Mouse (Mus musculus): Measurements from ENCODE around the gene Thoc2. TPM values are rescaled to one million over a fixed set of nuclear protein-coding genes. Genes with fewer than 3 reads are reported as not detected.
"Not testable (repeated sequence)": the region's sequence is repeated elsewhere in the genome, so short reads cannot be mapped to it uniquely, and the experiment has no call there.

The Thoc2 gene
- 44.7 and 55.3 TPM in 2 replicates for polyA plus RNA-seq (2015; fragmentation: Nextera tagmentation; extraction: Ambion mirVana)

GRCm38 (mm10) chrX:41920574-41920973 is at the start of gene Thoc2:
Gene Thoc2 (minus strand): TSS chrX:41920674.
- WGBS, result 73% methylated on average over 1 of the region's 1 CpGs
- Histone ChIP-seq H3K9me3 (replicated peaks; ENCODE audit: control insufficient read depth, low read length) (no peaks in the 10 kb centered on the region), H3K4me3 (ENCODE audit: low read length) (no peak within 1 kb of the TSS), H3K9ac (ENCODE audit: low read length) (no peak within 1 kb of the TSS), H3K36me3 (ENCODE audit: control insufficient read depth, insufficient read depth) (no peaks in the 10 kb centered on the region), H3K4me1 (ENCODE audit: control insufficient read depth, insufficient read depth, low read length) (no peaks in the 10 kb centered on the region), H3K27ac (ENCODE audit: low read length) (no peak within 1 kb of the TSS), H3K4me2 (ENCODE audit: low read depth, low read length) (no peak within 1 kb of the TSS), H3K27me3 (ENCODE audit: control insufficient read depth, insufficient read depth, low read length) (no peaks in the 10 kb centered on the region)
- no peak for ATAC-seq (replicated peaks; ENCODE audit: extremely low read depth, insufficient read depth, low FRiP score)

- Histone ChIP-seq H3K4me1 (ENCODE audit: control insufficient read depth, insufficient read depth, low read length) (no peaks in the 10 kb centered on the region), H3K36me3 (ENCODE audit: control insufficient read depth, insufficient read depth) (no peaks in the 10 kb centered on the region), H3K9me3 (replicated peaks; ENCODE audit: control insufficient read depth, low read length) (no peaks in the 10 kb centered on the region), H3K9ac (ENCODE audit: low read length) (no peak overlapping the region), H3K4me2 (ENCODE audit: low read depth, low read length) (no peak overlapping the region), H3K27me3 (ENCODE audit: control insufficient read depth, insufficient read depth, low read length) (no peaks in the 10 kb centered on the region), H3K4me3 (ENCODE audit: low read length) (no peak overlapping the region), H3K27ac (ENCODE audit: low read length) (no peak overlapping the region)
- ATAC-seq (replicated peaks; ENCODE audit: extremely low read depth, insufficient read depth, low FRiP score), result no peak
- 83% methylated on average over 2 of the region's 2 CpGs for WGBS
These were observed 49.6 kb upstream of the Thoc2 start for GRCm38 (mm10) chrX:41970096-41970495.

GRCm38 (mm10) chrX:41969341-41969740 is 48.9 kb upstream of the Thoc2 start:
- Histone ChIP-seq H3K4me2 (ENCODE audit: low read depth, low read length) (no peak overlapping the region), H3K4me3 (ENCODE audit: low read length) (no peak overlapping the region), H3K36me3 (ENCODE audit: control insufficient read depth, insufficient read depth) (no peaks in the 10 kb centered on the region), H3K9ac (ENCODE audit: low read length) (no peak overlapping the region), H3K4me1 (ENCODE audit: control insufficient read depth, insufficient read depth, low read length) (no peaks in the 10 kb centered on the region), H3K9me3 (replicated peaks; ENCODE audit: control insufficient read depth, low read length) (no peaks in the 10 kb centered on the region), H3K27ac (ENCODE audit: low read length) (no peak overlapping the region), H3K27me3 (ENCODE audit: control insufficient read depth, insufficient read depth, low read length) (no peaks in the 10 kb centered on the region)
- no peak for ATAC-seq (replicated peaks; ENCODE audit: extremely low read depth, insufficient read depth, low FRiP score)
- 82% methylated on average over 4 of the region's 4 CpGs for WGBS

- H3K4me1 ChIP-seq (ENCODE audit: control insufficient read depth, insufficient read depth, low read length), result no peaks in the 10 kb centered on the region
- no peak overlapping the region for H3K9ac ChIP-seq (ENCODE audit: low read length)
- no peaks in the 10 kb centered on the region for H3K36me3 ChIP-seq (ENCODE audit: control insufficient read depth, insufficient read depth)
- H3K27ac ChIP-seq (ENCODE audit: low read length), result no peak overlapping the region
- no peaks in the 10 kb centered on the region for H3K27me3 ChIP-seq (ENCODE audit: control insufficient read depth, insufficient read depth, low read length)
- no peak overlapping the region for H3K4me2 ChIP-seq (ENCODE audit: low read depth, low read length)
- ATAC-seq (replicated peaks; ENCODE audit: extremely low read depth, insufficient read depth, low FRiP score), result no peak
- no peak overlapping the region for H3K4me3 ChIP-seq (ENCODE audit: low read length)
- 51% methylated on average over 4 of the region's 4 CpGs for WGBS
- H3K9me3 ChIP-seq (replicated peaks; ENCODE audit: control insufficient read depth, low read length), result no peaks in the 10 kb centered on the region; the same call in 1 of the 2 replicates
These were observed 36.7 kb upstream of the Thoc2 start for GRCm38 (mm10) chrX:41957161-41957560.

GRCm38 (mm10) chrX:41941840-41942239 is 21.4 kb upstream of the Thoc2 start:
- H3K4me3 ChIP-seq (ENCODE audit: low read length), result no peak overlapping the region
- no peak overlapping the region for H3K27ac ChIP-seq (ENCODE audit: low read length)
- no peak overlapping the region for H3K4me2 ChIP-seq (ENCODE audit: low read depth, low read length)
- no peaks in the 10 kb centered on the region for H3K4me1 ChIP-seq (ENCODE audit: control insufficient read depth, insufficient read depth, low read length)
- no peaks in the 10 kb centered on the region for H3K9me3 ChIP-seq (replicated peaks; ENCODE audit: control insufficient read depth, low read length)
- H3K36me3 ChIP-seq (ENCODE audit: control insufficient read depth, insufficient read depth), result no peaks in the 10 kb centered on the region
- WGBS, result 79% methylated on average over 5 of the region's 5 CpGs
- ATAC-seq (replicated peaks; ENCODE audit: extremely low read depth, insufficient read depth, low FRiP score), result no peak
- H3K27me3 ChIP-seq (ENCODE audit: control insufficient read depth, insufficient read depth, low read length), result no peaks in the 10 kb centered on the region
- H3K9ac ChIP-seq (ENCODE audit: low read length), result no peak overlapping the region

GRCm38 (mm10) chrX:41931821-41932220 is 11.3 kb upstream of the Thoc2 start:
- H3K4me3 ChIP-seq (ENCODE audit: low read length); H3K9ac ChIP-seq (ENCODE audit: low read length); ATAC-seq (replicated peaks; ENCODE audit: extremely low read depth, insufficient read depth, low FRiP score); H3K27ac ChIP-seq (ENCODE audit: low read length); H3K36me3 ChIP-seq (ENCODE audit: control insufficient read depth, insufficient read depth); H3K9me3 ChIP-seq (replicated peaks; ENCODE audit: control insufficient read depth, low read length); H3K4me2 ChIP-seq (ENCODE audit: low read depth, low read length); H3K4me1 ChIP-seq (ENCODE audit: control insufficient read depth, insufficient read depth, low read length); H3K27me3 ChIP-seq (ENCODE audit: control insufficient read depth, insufficient read depth, low read length): not testable (repeated sequence)
- 48% methylated on average over 6 of the region's 6 CpGs for WGBS

GRCm38 (mm10) chrX:41924708-41925107 is 4.2 kb upstream of the Thoc2 start:
- no peaks in the 10 kb centered on the region for H3K9me3 ChIP-seq (replicated peaks; ENCODE audit: control insufficient read depth, low read length)
- no peak overlapping the region for H3K27ac ChIP-seq (ENCODE audit: low read length)
- H3K4me3 ChIP-seq (ENCODE audit: low read length), result no peak overlapping the region
- no peaks in the 10 kb centered on the region for H3K4me1 ChIP-seq (ENCODE audit: control insufficient read depth, insufficient read depth, low read length)
- no peak overlapping the region for H3K4me2 ChIP-seq (ENCODE audit: low read depth, low read length)
- no peak for ATAC-seq (replicated peaks; ENCODE audit: extremely low read depth, insufficient read depth, low FRiP score)
- no peaks in the 10 kb centered on the region for H3K36me3 ChIP-seq (ENCODE audit: control insufficient read depth, insufficient read depth)
- H3K9ac ChIP-seq (ENCODE audit: low read length), result no peak overlapping the region
- 37% methylated on average over 5 of the region's 5 CpGs for WGBS
- H3K27me3 ChIP-seq (ENCODE audit: control insufficient read depth, insufficient read depth, low read length), result no peaks in the 10 kb centered on the region

GRCm38 (mm10) chrX:41912061-41912401 is 8.4 kb downstream of the Thoc2 start:
- 39% methylated on average over 10 of the region's 10 CpGs for WGBS
- Histone ChIP-seq H3K9me3 (replicated peaks; ENCODE audit: control insufficient read depth, low read length) (no peaks in the 10 kb centered on the region), H3K36me3 (ENCODE audit: control insufficient read depth, insufficient read depth) (no peaks in the 10 kb centered on the region), H3K4me1 (ENCODE audit: control insufficient read depth, insufficient read depth, low read length) (peaks cover 3% of the 10 kb centered on the region; the same call in 1 of the 2 replicates), H3K4me2 (ENCODE audit: low read depth, low read length) (peak overlapping the region; percentile 50), H3K4me3 (ENCODE audit: low read length) (peak overlapping the region; percentile 76), H3K27ac (ENCODE audit: low read length) (peak overlapping the region; percentile 68), H3K9ac (ENCODE audit: low read length) (peak overlapping the region; percentile 80), H3K27me3 (ENCODE audit: control insufficient read depth, insufficient read depth, low read length) (no peaks in the 10 kb centered on the region)
- ATAC-seq (replicated peaks; ENCODE audit: extremely low read depth, insufficient read depth, low FRiP score), result no peak

GRCm38 (mm10) chrX:41911390-41912060 is 8.9 kb downstream of the Thoc2 start:
- H3K27ac ChIP-seq (ENCODE audit: low read length), result peak overlapping the region; percentile 87
- peak overlapping the region; percentile 67 for H3K4me2 ChIP-seq (ENCODE audit: low read depth, low read length)
- H3K9me3 ChIP-seq (replicated peaks; ENCODE audit: control insufficient read depth, low read length), result no peaks in the 10 kb centered on the region
- 8% methylated on average over 57 of the region's 59 CpGs for WGBS
- H3K4me1 ChIP-seq (ENCODE audit: control insufficient read depth, insufficient read depth, low read length), result peaks cover 3% of the 10 kb centered on the region
- H3K9ac ChIP-seq (ENCODE audit: low read length), result peak overlapping the region; percentile 80
- H3K27me3 ChIP-seq (ENCODE audit: control insufficient read depth, insufficient read depth, low read length), result no peaks in the 10 kb centered on the region
- ATAC-seq (replicated peaks; ENCODE audit: extremely low read depth, insufficient read depth, low FRiP score), result peak; percentile 95
- no peaks in the 10 kb centered on the region for H3K36me3 ChIP-seq (ENCODE audit: control insufficient read depth, insufficient read depth)
- H3K4me3 ChIP-seq (ENCODE audit: low read length), result peak overlapping the region; percentile 76
